Mouse (Mus musculus) small intestine, adult 2 months (tissue): ENCODE results near the gene Ttc4.

Experiments used
- CTCF ChIP-seq: fragments of 200-500 bp; IDR thresholded peaks from 2 replicates; pipeline ENCODE4 v1.5.1; 2012; ENCODE audit warnings: low read depth, mild to moderate bottlenecking, control low read depth, inconsistent platforms, low read length, moderate library complexity, mixed read lengths; ENCODE audit not compliant: insufficient replicate concordance, insufficient read length; ENCODE audit errors: extremely low read depth
- POLR2A ChIP-seq: fragments of 200-500 bp; IDR thresholded peaks from 2 replicates; pipeline ENCODE4 v1.6.1; 2012; ENCODE audit warnings: low read depth, mild to moderate bottlenecking, control low read depth, inconsistent platforms, low read length, moderate library complexity

- TF ChIP-seq POLR2A = no peak
- no peak for TF ChIP-seq CTCF
Observed at GRCm38 (mm10) chr4:106633281-106634085, 45.3 kb downstream of the Ttc4 start.
